Mouse (Mus musculus) bone marrow macrophage, adult 2 months (primary cell): ENCODE results near the gene Ercc6l.

ENCODE experiments used
- CTCF ChIP-seq: IDR thresholded peaks from 2 replicates; pipeline ENCODE4 v1.5.1; 2012; ENCODE audit warnings: low read depth, mild to moderate bottlenecking, low read length, moderate library complexity
- POLR2A ChIP-seq: IDR thresholded peaks from 2 replicates; pipeline ENCODE4 v1.6.1; 2012; ENCODE audit warnings: mild to moderate bottlenecking, low read depth, low read length, borderline replicate concordance

GRCm38 (mm10) chrX:102163529-102163928, 6.6 kb upstream of the Ercc6l start:
- TF ChIP-seq POLR2A (no peak), CTCF (no peak)
